Mouse (Mus musculus): Measurements from ENCODE around the gene Sh3pxd2b.

Sh3pxd2b gene

DNA sequence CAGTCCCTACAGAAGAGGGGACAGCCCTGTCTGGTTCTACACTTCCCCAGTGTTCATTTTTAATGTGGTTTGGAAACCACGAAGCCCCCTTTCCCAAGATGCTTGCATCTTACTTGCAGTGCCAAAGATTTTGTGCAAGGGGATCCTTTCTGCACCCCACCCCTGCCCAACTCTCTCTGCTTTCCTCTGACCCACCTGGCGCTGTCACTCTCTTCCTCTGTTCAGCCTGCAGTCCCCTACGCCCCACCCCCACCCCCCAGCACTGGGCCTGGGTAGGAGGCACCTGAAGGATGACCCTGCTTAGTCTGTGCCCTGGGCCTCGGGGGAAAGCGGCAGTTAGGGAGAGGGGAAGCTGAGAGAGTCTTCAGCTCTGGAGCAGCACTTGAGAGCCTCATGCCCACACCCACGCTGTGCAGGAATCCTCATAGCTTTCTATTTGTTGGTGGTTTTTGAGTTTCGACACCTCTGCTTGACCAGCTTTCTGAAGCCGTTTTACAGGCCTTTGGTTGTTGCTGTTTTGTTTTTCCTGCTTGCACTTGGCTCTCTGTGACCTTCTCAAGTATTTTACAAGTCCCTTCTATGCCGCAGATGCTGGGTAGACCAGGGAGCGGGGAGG is 77.5 kb downstream of the Sh3pxd2b start:
- no peak for DNase-seq (ENCODE audit: low spot score in 2 of 2)

DNA sequence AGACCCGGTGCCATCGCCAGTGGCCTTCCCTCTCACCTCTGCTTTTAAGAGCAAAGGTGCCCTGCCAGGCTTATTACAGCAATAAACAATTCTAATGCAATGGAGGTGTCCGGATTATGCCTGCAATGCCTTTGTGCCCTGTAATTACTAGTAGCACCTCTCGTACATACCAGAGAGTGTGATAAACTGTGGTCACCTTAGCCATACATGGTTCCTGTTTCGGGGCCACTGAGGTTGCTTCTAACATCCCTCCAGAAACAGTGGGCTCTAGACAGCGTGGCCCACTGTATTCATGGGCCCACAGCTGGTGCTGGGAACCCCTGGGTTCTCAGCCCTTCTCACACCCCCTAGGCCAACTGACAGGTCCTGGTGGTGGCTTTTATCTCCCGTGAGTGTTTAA is 79.9 kb downstream of the Sh3pxd2b start:
- no peak for DNase-seq (ENCODE audit: low spot score in 2 of 2)

DNA sequence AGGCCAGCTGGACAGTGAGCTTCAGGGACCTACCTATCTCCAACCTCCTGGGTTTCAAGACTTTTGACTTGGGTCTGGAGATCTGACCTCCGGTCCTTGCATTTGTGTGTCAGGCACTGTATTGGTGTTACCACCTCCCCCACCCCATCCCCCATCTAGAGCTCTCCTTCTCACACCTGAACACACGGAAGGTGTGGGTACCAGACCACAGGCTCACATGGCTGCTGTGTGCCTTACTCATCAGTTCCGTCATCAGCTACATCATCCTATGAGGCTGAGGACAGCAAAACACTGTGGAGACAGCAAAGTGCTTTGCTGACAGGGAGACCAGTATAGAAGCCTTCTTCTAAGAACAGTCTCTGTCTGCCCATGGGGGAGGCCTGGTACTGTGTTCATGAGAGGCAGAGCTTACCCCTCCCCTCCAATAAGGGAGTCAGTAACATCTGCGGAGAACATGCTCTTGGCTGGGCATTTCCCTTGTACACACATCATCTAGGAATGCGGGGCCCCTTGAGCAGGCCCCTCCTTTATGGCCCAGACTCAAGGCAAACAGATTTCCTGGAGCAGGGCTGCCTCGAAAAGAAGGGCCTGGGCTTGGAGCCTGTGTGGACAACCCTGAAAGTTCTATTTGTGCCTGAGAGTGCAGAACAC is 87.9 kb downstream of the Sh3pxd2b start:
- peak; percentile 59 to 64 for DNase-seq (ENCODE audit: low spot score in 2 of 2)

DNA sequence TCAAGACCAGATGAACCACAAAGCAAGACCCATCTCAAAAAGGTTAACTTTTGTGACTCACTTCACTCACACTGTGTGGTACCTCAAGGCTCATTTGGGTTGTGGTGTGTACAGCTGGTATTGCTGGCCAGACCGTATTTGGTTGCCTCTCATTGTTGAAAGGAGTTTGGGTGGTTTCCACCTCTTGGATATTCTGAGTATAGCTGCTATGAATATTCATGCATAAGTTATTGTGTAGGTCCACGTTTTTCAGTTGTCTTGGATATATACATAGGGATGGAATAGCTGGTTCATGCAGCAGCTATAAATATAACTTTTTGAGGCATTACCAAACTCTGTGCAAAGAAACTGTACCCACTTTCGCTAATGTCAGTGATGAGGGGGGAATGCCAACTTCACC is 95.0 kb downstream of the Sh3pxd2b start:
- DNase-seq (ENCODE audit: low spot score in 2 of 2) = no peak

DNA sequence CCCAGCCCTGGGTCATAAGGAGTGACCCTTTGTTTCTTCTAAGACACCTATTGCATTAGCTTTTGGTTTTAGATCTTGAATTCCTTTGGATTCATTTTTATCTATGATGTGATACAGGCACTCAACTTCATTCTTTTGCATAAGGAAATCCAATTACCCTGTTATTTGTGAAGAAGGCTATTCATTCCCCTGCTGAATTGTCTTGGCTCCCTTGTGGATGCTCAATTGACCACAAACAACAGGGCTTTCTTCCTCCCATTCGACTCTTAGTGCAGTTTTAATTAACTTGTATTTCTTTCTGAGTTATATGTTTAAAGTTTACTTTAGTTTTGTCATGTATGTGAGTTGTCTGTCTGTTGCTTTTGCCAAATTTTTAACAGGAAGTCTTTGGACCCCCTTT is 96.6 kb downstream of the Sh3pxd2b start:
- no peak for DNase-seq (ENCODE audit: low spot score in 2 of 2)

DNA sequence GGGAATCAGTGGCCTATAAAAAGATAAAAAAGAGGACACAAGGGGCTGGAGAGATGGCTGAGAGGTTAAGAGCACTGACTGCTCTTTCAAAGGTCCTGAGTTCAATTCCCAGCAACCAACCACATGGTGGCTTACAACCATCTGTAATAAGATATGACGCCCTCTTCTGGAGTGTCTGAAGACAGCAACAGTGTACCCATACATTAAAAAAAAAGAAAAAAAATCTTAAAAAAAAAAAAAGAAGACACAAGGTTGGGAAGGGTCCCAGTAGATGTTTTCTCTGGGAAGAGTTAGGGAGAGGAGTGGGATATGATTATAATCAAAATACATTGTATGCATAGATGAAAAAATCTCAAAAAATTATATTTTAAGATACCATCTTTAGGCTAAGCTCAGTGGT is 97.5 kb downstream of the Sh3pxd2b start:
- no peak for DNase-seq (ENCODE audit: low spot score in 2 of 2)

DNA sequence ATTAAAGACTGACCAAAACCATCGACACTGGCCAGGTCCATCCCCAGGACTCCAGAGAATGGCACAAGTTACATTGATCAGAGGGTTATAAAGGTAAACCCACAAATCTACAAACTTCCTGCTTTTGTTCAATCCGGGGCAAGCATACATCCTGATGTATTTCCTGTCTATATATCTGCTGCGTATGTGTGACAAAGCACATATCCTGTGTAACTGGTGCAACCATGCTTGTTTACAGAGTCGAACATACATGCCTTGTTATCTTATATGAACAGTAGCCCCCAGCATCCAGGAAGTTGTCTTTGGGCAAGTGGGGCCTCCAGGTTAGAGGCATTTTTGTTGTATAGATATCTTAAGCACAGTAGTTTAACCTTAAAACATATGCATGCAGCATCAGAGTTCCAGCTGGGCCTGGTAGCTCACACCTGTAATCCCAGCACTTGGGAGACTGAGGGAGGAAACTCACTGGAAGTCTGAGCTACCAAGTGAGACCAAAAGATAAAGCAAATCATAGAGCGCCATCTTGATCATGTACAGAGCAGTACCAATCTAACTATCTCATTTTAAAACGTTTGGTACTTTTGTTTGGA is 98.1 kb downstream of the Sh3pxd2b start:
- DNase-seq (ENCODE audit: low spot score in 2 of 2) = no peak

DNA sequence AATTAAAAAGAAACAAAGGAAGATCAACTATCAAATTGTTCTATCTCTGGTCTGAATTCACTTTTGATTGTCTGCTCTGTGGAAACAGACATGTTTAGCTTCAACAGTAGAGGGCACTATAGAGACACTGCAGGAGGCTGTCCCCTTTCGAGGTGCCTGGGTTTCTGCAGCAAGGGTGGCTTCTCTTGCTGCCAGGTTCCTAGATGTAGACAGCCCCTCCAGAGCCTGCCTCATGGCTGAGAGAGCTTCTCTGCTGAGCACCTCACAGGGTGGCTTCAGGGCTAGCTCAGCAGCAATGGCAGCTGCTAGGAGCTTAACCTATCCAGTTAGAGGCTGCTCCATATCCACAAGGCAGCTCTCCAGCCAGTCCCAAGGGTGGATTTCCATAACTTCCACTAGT is 102.6 kb downstream of the Sh3pxd2b start:
- DNase-seq (ENCODE audit: low spot score in 2 of 2) = peak in 1 of 2 experiments; percentile 19

DNA sequence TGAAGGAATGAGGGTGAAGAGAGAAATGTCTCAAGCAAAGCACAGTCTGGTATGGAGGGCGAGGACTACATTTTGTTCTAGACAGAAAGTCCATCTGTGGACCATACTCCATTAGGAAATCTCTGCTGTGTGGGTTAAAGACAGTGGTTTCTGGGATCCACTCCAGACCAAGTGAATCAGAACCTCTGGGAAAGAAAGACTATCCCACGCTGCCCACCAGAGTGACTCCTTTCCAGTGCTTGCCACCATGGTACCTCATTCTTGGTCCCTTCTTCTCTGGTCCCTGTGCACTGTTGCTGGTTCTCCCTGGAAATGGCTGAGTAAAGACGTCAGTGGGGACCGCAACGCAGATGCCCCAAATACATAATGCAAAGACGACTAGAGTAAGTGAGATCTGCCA is 103.7 kb downstream of the Sh3pxd2b start:
- no peak for DNase-seq (ENCODE audit: low spot score in 2 of 2)

DNA sequence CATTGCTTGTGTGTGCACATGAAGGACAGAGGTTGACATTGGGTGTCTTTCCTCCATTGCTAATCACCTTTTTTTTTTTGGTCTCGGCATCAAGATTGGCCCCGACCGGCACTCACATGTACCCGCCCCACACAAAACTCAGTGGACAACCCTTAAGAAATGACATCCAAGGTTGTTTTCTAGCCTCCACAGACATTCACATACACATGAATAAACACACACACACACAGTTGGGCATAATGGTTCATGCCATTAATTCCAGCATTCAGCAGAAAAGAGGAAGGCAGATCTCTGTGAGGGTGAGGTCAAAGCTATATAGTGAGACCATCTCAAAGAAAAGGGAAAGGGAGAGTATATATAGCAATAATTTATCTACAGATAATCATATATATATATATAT is 105.1 kb downstream of the Sh3pxd2b start:
- no peak for DNase-seq (ENCODE audit: low spot score in 2 of 2)

DNA sequence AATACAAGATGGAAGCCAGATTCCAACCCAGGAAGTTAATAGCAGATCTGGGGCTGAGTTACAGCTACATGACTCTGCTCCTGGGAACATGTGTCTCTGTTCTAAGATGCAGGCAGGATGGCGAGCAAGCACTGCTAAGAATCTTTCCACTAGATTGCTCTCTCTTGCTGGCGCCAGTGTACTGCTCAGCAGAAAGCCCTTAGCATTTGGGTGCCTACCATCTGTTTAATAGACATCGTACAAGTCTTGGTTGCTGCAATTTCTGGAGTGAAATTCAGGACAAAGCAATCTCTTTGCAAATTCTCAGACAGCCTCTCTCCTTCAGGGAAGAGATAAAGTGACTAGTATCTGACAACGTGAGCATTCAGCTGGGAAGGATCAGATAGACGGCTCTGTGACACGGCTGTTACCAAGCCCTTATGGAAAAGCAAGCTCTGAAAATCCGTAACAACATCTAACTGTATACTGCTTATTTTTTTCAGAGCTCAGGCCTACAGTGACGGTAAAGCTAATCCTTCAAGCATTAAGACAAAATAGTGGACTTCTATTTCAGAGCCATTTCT is 105.8 kb downstream of the Sh3pxd2b start:
- DNase-seq (ENCODE audit: low spot score in 2 of 2) = no peak

DNA sequence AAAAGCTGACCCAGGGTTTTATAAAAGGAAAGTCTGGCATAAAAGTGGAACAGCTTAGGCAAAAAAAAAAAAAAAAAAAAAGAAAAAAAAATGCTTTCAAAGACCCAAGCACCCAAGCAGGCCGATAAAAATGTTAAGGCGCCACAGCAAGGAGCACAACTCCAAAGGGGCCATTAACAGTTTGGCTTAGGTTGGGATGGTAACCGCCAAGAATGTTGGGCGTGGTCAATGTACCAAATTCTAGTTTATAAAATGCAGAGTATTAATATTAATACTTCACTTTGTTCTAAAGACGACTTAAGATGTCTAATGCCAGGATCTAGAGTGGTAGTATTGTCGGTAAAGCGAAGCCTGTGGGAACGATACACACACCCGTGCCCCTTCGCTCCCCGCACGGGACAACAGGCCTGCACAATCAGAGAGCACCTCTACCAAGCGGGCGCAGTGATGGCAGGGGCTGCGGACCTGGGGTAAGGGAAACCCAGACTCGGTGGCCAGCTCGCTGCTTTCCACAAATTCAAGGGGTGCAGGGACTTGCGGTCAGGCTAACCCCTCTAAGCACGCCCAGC is 106.7 kb downstream of the Sh3pxd2b start:
- DNase-seq (ENCODE audit: low spot score in 2 of 2) = no peak

DNA sequence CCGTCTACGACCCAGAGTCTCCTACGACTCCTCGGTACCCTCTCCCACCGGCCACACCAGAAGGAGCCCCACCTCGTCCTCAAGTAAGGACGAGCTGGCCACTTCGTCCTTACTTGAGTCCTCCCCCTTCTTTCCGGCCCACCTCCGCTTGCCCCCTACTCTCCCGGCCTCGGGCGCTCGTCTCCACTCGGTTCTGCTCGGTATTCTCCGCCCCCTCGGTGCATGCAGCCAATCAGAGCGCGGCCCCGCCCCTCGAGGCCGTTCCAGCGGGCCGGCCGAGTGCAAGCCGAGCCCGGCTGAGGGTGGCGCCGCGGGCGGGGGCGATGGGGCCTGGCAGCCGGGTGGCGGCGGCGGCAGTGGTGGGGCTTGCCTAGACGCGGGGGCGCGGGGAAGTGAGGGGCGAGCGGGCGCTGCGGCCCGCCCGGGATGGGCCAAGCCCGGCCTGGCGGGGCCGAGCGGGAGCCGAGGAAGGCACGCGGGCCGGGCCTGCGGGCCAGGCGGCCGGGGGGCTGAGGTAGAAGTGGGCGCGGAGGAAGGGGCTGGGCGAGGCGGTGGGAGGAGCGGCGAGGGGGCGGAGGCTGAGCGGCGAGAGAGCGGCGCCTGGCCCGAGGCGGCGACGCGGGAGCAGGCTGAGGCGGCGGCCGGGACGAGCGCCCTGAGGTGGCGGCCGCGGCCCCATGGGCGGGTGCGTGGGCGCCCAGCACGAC is 107.3 kb downstream of the Sh3pxd2b start, which contains the start of gene Ubtd2:
Gene Ubtd2, plus strand, starts transcription at position 571 of the 707 bp plus-strand sequence.
- DNase-seq (ENCODE audit: low spot score in 2 of 2) = peak; percentile 97 to 98

DNA sequence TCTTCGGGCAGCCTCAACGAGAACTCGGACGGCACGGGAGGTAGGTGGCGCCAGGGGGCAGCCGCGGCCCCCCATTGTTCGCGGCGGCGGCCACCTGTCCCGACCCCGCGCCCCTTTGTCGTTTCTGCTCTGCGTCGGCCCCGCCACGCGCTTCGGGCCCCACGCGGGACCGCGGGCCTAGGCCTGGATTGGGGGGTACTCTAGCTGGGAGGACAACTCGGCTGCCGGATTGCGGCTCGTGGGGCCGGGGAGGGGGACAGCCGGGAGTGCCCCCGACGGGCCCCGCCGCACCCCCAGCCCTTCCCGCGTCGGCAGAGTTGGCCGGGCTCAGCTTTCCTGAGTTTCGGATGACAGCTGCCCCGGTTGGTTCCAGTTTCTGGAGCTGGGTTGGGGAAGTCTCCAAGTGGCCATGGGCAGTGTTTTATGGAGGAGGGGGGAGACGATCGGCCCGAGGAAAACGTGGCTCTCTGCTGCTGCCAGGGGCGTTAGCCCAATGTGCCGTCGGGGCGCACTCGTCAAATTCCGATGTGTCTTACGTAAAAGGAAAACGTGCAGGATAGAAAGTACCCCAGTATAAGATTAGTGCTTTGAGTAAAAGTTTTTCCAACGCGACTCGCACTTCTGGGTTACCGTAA is 108.0 kb downstream of the Sh3pxd2b start:
- peak; percentile 24 to 35 for DNase-seq (ENCODE audit: low spot score in 2 of 2)

DNA sequence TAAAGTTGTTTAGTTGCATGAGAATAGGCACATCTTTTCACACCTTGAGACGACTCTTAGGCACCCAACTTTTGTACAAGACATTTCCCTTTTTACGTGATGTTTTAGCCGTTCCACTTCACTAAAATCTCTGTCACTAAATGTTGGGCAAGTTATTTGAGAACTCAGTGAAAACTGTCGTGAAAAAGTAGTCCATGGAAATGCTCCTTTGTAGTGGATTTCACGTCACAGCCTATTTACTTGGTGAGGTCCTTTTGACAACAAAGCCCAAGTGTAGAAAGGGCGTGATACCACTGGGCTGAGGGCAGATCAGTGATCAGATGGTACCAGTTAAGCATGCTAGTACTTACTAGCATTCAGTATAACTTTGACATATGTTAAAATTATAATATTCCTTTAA is 108.7 kb downstream of the Sh3pxd2b start:
- DNase-seq (ENCODE audit: low spot score in 2 of 2) = no peak

DNA sequence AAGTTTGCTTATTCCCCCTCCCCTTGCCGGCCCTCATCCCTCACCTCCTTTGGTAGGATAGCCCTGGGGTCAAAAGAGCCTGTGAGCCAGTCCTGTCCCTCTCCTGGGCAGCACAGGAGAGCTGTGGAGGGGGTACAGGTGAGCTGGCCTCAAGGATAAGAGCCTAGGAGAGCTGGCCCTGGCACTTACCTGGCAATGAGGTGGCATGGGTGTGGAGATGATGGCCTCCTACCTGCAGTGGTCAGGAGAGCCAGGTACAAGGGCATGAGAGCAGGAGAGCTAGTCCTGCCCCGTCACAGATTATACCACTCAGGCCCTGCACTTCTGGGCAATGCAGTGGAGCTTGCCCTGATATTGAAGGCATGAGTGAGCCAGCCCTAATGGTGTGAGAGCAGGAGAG is 116.7 kb downstream of the Sh3pxd2b start:
- no peak for DNase-seq (ENCODE audit: low spot score in 2 of 2)

DNA sequence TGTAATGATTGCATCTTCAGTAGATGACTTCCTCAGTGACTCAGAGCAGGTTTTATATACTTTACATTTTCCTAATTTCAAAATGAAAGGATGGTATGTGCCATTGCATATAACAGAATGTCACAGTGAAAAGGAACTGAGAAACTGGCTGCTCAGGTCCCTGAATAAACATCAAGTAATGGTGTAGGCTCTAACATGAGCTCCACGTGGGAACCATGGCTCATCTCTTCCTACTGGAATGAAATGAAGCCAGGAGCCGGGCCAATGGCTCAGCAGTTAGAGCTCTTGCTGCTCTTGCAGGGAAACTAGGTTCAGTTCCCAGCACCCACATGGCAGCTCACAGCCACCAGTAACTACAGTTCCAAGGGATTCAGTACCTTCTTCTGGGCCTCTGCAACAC is 124.3 kb downstream of the Sh3pxd2b start:
- no peak for DNase-seq (ENCODE audit: low spot score in 2 of 2)

DNA sequence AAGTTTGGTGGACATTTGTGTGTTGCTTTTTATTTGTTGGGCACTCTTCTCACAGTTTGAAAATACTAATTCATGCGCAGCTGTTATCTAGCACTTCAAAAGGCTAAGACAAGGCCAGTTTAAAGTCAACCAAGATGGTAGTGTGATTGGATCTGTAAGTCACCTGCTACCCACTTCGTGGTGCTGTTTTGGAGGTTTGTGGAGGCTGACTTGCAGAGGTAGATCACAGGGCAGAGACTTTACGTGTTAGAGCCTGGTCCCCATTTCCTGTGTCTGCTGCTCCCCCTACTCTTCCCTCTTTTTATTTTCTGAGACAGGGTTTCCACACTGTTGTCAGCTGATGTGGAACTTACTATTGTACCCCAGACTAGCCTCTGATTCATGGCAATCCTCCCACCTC is 127.1 kb downstream of the Sh3pxd2b start:
- no peak for DNase-seq (ENCODE audit: low spot score in 2 of 2)

DNA sequence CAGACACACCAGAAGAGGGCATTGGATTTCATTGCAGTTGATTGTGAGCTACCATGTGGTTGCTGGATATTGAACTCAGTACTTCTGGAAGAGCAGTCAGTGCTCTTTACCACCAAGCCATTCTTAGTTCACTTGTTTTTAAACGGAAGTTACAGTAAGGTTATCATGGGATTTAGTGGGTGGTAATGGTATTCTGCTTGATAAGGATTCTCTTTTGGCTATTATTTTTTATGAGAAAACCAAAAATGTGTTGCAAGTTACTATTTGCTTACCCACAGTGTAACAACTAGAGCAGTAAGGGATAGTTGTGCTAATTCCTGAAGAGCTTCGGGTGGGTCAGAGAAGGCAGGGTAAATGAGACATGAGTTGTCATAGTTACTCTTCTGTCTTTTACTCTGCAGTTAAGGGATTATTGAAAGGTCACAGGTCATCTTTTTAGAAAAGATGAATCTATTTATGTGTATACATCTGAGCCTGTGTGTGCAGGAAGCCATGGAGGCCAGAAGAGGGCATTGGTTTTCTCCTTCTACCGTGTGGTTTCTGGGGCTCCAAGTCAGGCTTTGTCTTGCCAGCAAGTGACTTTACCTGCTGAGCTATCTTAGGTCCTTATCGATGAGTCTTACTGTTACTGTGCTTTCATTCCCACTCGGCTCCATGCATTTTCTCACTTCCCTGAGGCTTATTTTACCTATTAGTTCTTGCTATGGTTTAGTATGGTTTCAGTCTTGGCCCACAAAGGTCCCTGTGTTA is 128.0 kb downstream of the Sh3pxd2b start:
- no peak for DNase-seq (ENCODE audit: low spot score in 2 of 2)

Measured in urinary bladder, postnatal 36 days (tissue).